ENCODE assay signal across 1 mouse cellular context in the genomic region with DNA sequence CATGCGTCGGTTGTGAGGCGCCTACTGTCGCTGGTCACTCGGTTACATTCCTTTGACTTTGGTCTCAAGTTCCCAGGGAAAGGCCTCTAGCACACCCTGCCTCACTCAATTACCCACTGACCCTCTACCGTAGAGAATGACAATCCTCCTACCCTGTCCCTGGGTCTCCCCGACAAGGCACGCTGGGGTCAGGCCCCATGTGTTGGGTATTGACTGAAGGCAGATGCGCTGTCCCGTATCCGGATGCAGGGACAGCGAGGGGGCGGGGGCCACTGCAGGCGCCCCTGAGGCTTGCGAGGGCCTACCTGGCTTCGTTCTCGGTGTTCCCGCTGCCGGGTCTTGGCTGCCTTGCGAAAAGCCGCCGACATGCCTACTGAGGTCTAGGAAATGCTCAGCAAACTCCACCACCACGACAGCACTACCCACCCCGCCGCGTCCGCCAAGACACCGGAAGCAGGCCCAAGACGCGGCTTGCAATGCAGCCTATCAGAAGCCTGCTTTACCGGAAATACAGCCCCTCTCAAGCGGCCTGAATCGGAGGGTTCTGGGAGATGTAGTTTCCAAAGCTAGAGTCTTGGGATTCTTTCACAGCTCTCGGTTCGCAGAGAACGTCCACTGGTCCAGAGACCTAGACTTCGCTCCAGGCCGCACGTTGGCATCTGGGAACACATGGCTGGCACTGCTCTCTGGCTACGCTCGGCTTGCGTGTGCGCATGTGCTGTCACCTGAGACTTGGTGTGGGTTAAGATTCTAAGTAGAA.
TF ChIP-seq lines count a peak whose summit lies in the region.

A gene (minus strand): TSS at position 466 of the 760 bp plus-strand sequence.

TF ChIP-seq in CH12.LX, 34 proteins besides CTCF, POLR2A, EP300 and RAD21 (continued from another document):
- TF ChIP-seq HCFC1 (IDR thresholded peaks at IDR 0.05; ENCODE audit: low read depth, low read length) (peak; percentile 99), ELF1 (IDR thresholded peaks at IDR 0.05; ENCODE audit: low read depth, low read length) (peak; percentile 84), ZNF384 (IDR thresholded peaks at IDR 0.05; ENCODE audit: low read depth, low read length) (no peak), UBTF (IDR thresholded peaks at IDR 0.05; ENCODE audit: low read depth, low read length) (no peak), MYC (IDR thresholded peaks at IDR 0.05; ENCODE audit: low read depth, low read length) (peak; percentile 84), NELFE (IDR thresholded peaks at IDR 0.05; ENCODE audit: low read depth, low read length) (peak; percentile 74), BHLHE40 (IDR thresholded peaks at IDR 0.05; ENCODE audit: low read depth, low read length) (peak; percentile 43; the same call in 1 of the 2 replicates), ETS1 (conservative IDR thresholded peaks at IDR 0.05; ENCODE audit: low read depth, low read length) (no peak), ZMIZ1 (IDR thresholded peaks at IDR 0.05; ENCODE audit: low read depth, low read length) (peak; percentile 61; the same call in 1 of the 2 replicates), ZC3H11A (IDR thresholded peaks at IDR 0.05; ENCODE audit: low read depth, low read length) (no peak), SIN3A (IDR thresholded peaks at IDR 0.05; ENCODE audit: low read length) (peak; percentile 92; the same call in 1 of the 2 replicates)
